Mouse (Mus musculus): ENCODE data around the gene Moxd1. TPM values are rescaled to one million over a fixed set of nuclear protein-coding genes. Genes with fewer than 3 reads are reported as not detected.

Moxd1 gene
- total and polyA plus RNA-seq, 2 experiments from 2014 or later: 1.4 to 5.1 TPM

GRCm38 (mm10) chr10:24291611-24292010 is 68.3 kb downstream of the Moxd1 start:
- ATAC-seq (ENCODE audit: low FRiP score) (no peak), DNase-seq (ENCODE audit: low spot score) (no peak)
- Histone ChIP-seq H3K9ac (replicated peaks; ENCODE audit: low read length, poor library complexity, severe bottlenecking) (no peak overlapping the region), H3K4me2 (ENCODE audit: low read depth, low read length, poor library complexity, severe bottlenecking) (no peak overlapping the region), H3K36me3 (ENCODE audit: insufficient read depth, low read length) (no peaks in the 10 kb centered on the region), H3K9me3 (ENCODE audit: low read length) (no peaks in the 10 kb centered on the region), H3K4me1 (ENCODE audit: insufficient read depth, low read length) (no peaks in the 10 kb centered on the region), H3K27me3 (ENCODE audit: insufficient read depth, low read length) (no peaks in the 10 kb centered on the region), H3K27ac (ENCODE audit: low read depth, low read length) (no peak overlapping the region), H3K4me3 (ENCODE audit: low read depth, low read length) (no peak overlapping the region)
- 86% methylated on average over 8 of the region's 8 CpGs for WGBS
- TF ChIP-seq CTCF (IDR thresholded peaks at IDR 0.05): no peak

- DNase-seq (ENCODE audit: low spot score): no peak
- 90% methylated on average over 1 of the region's 1 CpGs for WGBS
- no peak overlapping the region for H3K4me3 ChIP-seq (ENCODE audit: low read depth, low read length)
- no peaks in the 10 kb centered on the region for H3K27me3 ChIP-seq (ENCODE audit: insufficient read depth, low read length)
- H3K36me3 ChIP-seq (ENCODE audit: insufficient read depth, low read length): no peaks in the 10 kb centered on the region
- no peak overlapping the region for H3K27ac ChIP-seq (ENCODE audit: low read depth, low read length)
- no peaks in the 10 kb centered on the region for H3K4me1 ChIP-seq (ENCODE audit: insufficient read depth, low read length)
- H3K9ac ChIP-seq (replicated peaks; ENCODE audit: low read length, poor library complexity, severe bottlenecking): no peak overlapping the region
- no peaks in the 10 kb centered on the region for H3K9me3 ChIP-seq (ENCODE audit: low read length)
- H3K4me2 ChIP-seq (ENCODE audit: low read depth, low read length, poor library complexity, severe bottlenecking): no peak overlapping the region
- TF ChIP-seq CTCF (IDR thresholded peaks at IDR 0.05): no peak
- ATAC-seq (ENCODE audit: low FRiP score): no peak
These were observed 69.4 kb downstream of the Moxd1 start for GRCm38 (mm10) chr10:24292671-24293070.

- ATAC-seq (ENCODE audit: low FRiP score) (no peak), DNase-seq (ENCODE audit: low spot score) (no peak)
- Histone ChIP-seq H3K4me2 (ENCODE audit: low read depth, low read length, poor library complexity, severe bottlenecking) (no peak overlapping the region), H3K4me3 (ENCODE audit: low read depth, low read length) (no peak overlapping the region), H3K27ac (ENCODE audit: low read depth, low read length) (no peak overlapping the region), H3K9me3 (ENCODE audit: low read length) (no peaks in the 10 kb centered on the region), H3K36me3 (ENCODE audit: insufficient read depth, low read length) (no peaks in the 10 kb centered on the region), H3K4me1 (ENCODE audit: insufficient read depth, low read length) (no peaks in the 10 kb centered on the region), H3K27me3 (ENCODE audit: insufficient read depth, low read length) (no peaks in the 10 kb centered on the region), H3K9ac (replicated peaks; ENCODE audit: low read length, poor library complexity, severe bottlenecking) (no peak overlapping the region)
- WGBS: 70% methylated on average over 4 of the region's 4 CpGs
- no peak for TF ChIP-seq CTCF (IDR thresholded peaks at IDR 0.05)
These were observed 73.3 kb downstream of the Moxd1 start for GRCm38 (mm10) chr10:24296608-24297007.

- no peaks in the 10 kb centered on the region for H3K36me3 ChIP-seq (ENCODE audit: insufficient read depth, low read length)
- H3K9ac ChIP-seq (replicated peaks; ENCODE audit: low read length, poor library complexity, severe bottlenecking): no peak overlapping the region
- H3K4me1 ChIP-seq (ENCODE audit: insufficient read depth, low read length): no peaks in the 10 kb centered on the region
- ATAC-seq (ENCODE audit: low FRiP score): no peak
- H3K4me3 ChIP-seq (ENCODE audit: low read depth, low read length): no peak overlapping the region
- no peaks in the 10 kb centered on the region for H3K27me3 ChIP-seq (ENCODE audit: insufficient read depth, low read length)
- H3K4me2 ChIP-seq (ENCODE audit: low read depth, low read length, poor library complexity, severe bottlenecking): no peak overlapping the region
- TF ChIP-seq CTCF (IDR thresholded peaks at IDR 0.05): peak; percentile 90
- WGBS: 3% methylated on average over 1 of the region's 1 CpGs
- peak; percentile 74 for DNase-seq (ENCODE audit: low spot score)
- H3K27ac ChIP-seq (ENCODE audit: low read depth, low read length): no peak overlapping the region
- H3K9me3 ChIP-seq (ENCODE audit: low read length): no peaks in the 10 kb centered on the region
These were observed 74.5 kb downstream of the Moxd1 start for GRCm38 (mm10) chr10:24297792-24298191.

GRCm38 (mm10) chr10:24298260-24299244 is 75.2 kb downstream of the Moxd1 start:
- Histone ChIP-seq H3K36me3 (ENCODE audit: insufficient read depth, low read length) (no peaks in the 10 kb centered on the region), H3K27ac (ENCODE audit: low read depth, low read length) (no peak overlapping the region), H3K9ac (replicated peaks; ENCODE audit: low read length, poor library complexity, severe bottlenecking) (no peak overlapping the region), H3K4me2 (ENCODE audit: low read depth, low read length, poor library complexity, severe bottlenecking) (no peak overlapping the region), H3K4me3 (ENCODE audit: low read depth, low read length) (no peak overlapping the region), H3K9me3 (ENCODE audit: low read length) (no peaks in the 10 kb centered on the region), H3K4me1 (ENCODE audit: insufficient read depth, low read length) (no peaks in the 10 kb centered on the region), H3K27me3 (ENCODE audit: insufficient read depth, low read length) (no peaks in the 10 kb centered on the region)
- DNase-seq (ENCODE audit: low spot score): peak; percentile 80
- peak; percentile 97 for TF ChIP-seq CTCF (IDR thresholded peaks at IDR 0.05)
- WGBS: 48% methylated on average over 2 of the region's 2 CpGs
- peak; percentile 57 for ATAC-seq (ENCODE audit: low FRiP score)

- no peaks in the 10 kb centered on the region for H3K4me1 ChIP-seq (ENCODE audit: insufficient read depth, low read length)
- TF ChIP-seq CTCF (IDR thresholded peaks at IDR 0.05): peak; percentile 75
These were observed 88.9 kb downstream of the Moxd1 start for GRCm38 (mm10) chr10:24312191-24312611.

More at GRCm38 (mm10) chr10:24312191-24312611, 88.9 kb downstream of the Moxd1 start:
- H3K27ac ChIP-seq (ENCODE audit: low read depth, low read length): no peak overlapping the region
- H3K4me2 ChIP-seq (ENCODE audit: low read depth, low read length, poor library complexity, severe bottlenecking): no peak overlapping the region
- H3K27me3 ChIP-seq (ENCODE audit: insufficient read depth, low read length): no peaks in the 10 kb centered on the region
- peak; percentile 91 for DNase-seq (ENCODE audit: low spot score)
- ATAC-seq (ENCODE audit: low FRiP score): peak; percentile 68; the same call in 1 of the 2 replicates
- H3K9me3 ChIP-seq (ENCODE audit: low read length): no peaks in the 10 kb centered on the region
- no peaks in the 10 kb centered on the region for H3K36me3 ChIP-seq (ENCODE audit: insufficient read depth, low read length)
- no peak overlapping the region for H3K4me3 ChIP-seq (ENCODE audit: low read depth, low read length)
- no peak overlapping the region for H3K9ac ChIP-seq (replicated peaks; ENCODE audit: low read length, poor library complexity, severe bottlenecking)
- under 1% methylated on average over 9 of the region's 9 CpGs for WGBS
